Mouse (Mus musculus) ES-E14 (cell line): ENCODE measurements around the gene Sema6d. TPM values are rescaled to one million over a fixed set of nuclear protein-coding genes. Genes with fewer than 3 reads are reported as not detected.

ENCODE experiments used
- DNase-seq: peaks from one replicate; pipeline ENCODE4 v3.0.0-alpha.2; 2013; ENCODE audit warnings: low read depth, low spot score
- H3K27ac ChIP-seq: 2 replicates; pipeline ENCODE4 v1.5.1; 2012; ENCODE audit warnings: low read depth, mild to moderate bottlenecking, low read length, moderate library complexity, mixed read lengths; ENCODE audit not compliant: poor library complexity, insufficient read depth, severe bottlenecking
- H3K36me3 ChIP-seq: 2 replicates; pipeline ENCODE4 v1.6.1; 2012; ENCODE audit warnings: mild to moderate bottlenecking, low read length, moderate library complexity, mixed read lengths; ENCODE audit not compliant: control insufficient read depth, poor library complexity, insufficient read depth, severe bottlenecking
- H3K4me1 ChIP-seq, 2 experiments: fragments of 150-350 bp in 1 of 2; sonication (generic) in 1 of 2; 2 replicates each; pipeline ENCODE4 v1.6.1; 2012; ENCODE audit warnings: low read length in 2 of 2, mild to moderate bottlenecking in 1 of 2, mixed read lengths in 1 of 2; ENCODE audit not compliant: control insufficient read depth in 2 of 2, insufficient read depth in 2 of 2, poor library complexity in 1 of 2
- H3K4me3 ChIP-seq, 2 experiments: fragments of 150-350 bp in 1 of 2; sonication (generic) in 1 of 2; 2 replicates each; pipeline ENCODE4 v1.5.1; 2012; ENCODE audit warnings: low read length in 2 of 2, low read depth in 1 of 2, mild to moderate bottlenecking in 1 of 2, mixed read lengths in 1 of 2; ENCODE audit not compliant: insufficient read depth in 1 of 2, poor library complexity in 1 of 2, severe bottlenecking in 1 of 2
- H3K9ac ChIP-seq: 2 replicates; pipeline ENCODE4 v1.6.1; 2012; ENCODE audit warnings: low read depth, mild to moderate bottlenecking, low read length, mixed read lengths; ENCODE audit not compliant: poor library complexity, insufficient read depth, severe bottlenecking
- H3K9me3 ChIP-seq: fragments of 150-350 bp; sonication (generic); 2 replicates; pipeline ENCODE4 v1.6.1; 2012; ENCODE audit warnings: low read depth, mild to moderate bottlenecking, low read length; ENCODE audit not compliant: control insufficient read depth, insufficient read depth
- CHD2 ChIP-seq: IDR thresholded peaks from 2 replicates; pipeline ENCODE4 v1.6.1; 2014; ENCODE audit warnings: mild to moderate bottlenecking, low read depth, low read length, inconsistent platforms
- HCFC1 ChIP-seq: IDR thresholded peaks from 2 replicates; pipeline ENCODE4 v1.6.1; 2012; ENCODE audit warnings: low read length, inconsistent platforms, borderline replicate concordance; ENCODE audit not compliant: insufficient read depth
- MAFK ChIP-seq: IDR thresholded peaks from 2 replicates; pipeline ENCODE4 v1.6.1; 2014; ENCODE audit warnings: mild to moderate bottlenecking, low read depth, low read length, inconsistent platforms; ENCODE audit not compliant: insufficient read depth
- ZC3H11A ChIP-seq: IDR thresholded peaks from 2 replicates; pipeline ENCODE4 v1.6.1; 2012; ENCODE audit warnings: low read depth, mild to moderate bottlenecking, inconsistent platforms, low read length, borderline replicate concordance
- ZNF384 ChIP-seq: IDR thresholded peaks from 2 replicates; pipeline ENCODE4 v1.6.1; 2012; ENCODE audit warnings: low read depth, low read length, inconsistent platforms
- in situ Hi-C, 2 experiments: fragments of 600-800 bp; cut with MboI; formaldehyde crosslinking; loops; one replicate each; pipeline ENCODE4 v1.15.1; 2025; ENCODE audit warnings: low sequenced_read_pairs in 2 of 2, inconsistent platforms in 1 of 2; ENCODE audit not compliant: unreplicated experiment in 2 of 2
- total RNA-seq: library from RNA; depleted of rRNA; stranded (reverse); fragments of 300-350 nt; gene quantifications from 2 replicates; pipeline ENCODE4 v1.2.3, GENCODE M21; 2012

Gene Sema6d
- total RNA-seq, 1 experiment, result 0.54 TPM

DNA sequence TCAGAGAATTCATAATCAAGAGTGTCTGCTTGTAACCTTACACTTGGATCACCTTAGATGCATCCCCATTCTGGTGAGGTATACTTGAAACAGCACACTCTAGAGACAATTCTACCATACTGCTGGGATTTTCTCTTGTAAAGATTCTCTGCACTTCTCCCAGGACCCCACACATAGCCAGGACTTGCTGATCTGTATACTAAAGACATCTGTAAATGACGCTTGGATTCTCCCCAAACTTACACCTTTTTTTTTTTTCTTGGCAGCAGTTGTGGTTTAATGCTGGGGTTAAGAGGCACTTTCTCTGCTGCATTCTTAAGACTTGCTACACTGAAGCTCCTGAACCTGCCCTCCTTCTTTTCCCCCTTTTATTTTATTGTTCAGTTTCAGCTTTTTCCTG lies 68.4 kb downstream of the Sema6d start:
- Histone ChIP-seq H3K4me3 (no peak overlapping the region), H3K27ac (no peak overlapping the region), H3K4me1 (no peaks in the 10 kb centered on the region), H3K9me3 (no peaks in the 10 kb centered on the region), H3K9ac (no peak overlapping the region), H3K36me3 (no peaks in the 10 kb centered on the region)
- TF ChIP-seq ZC3H11A (no peak), CHD2 (no peak), ZNF384 (no peak)
- in situ Hi-C loops, result no loop called here
- DNase-seq, result no peak

DNA sequence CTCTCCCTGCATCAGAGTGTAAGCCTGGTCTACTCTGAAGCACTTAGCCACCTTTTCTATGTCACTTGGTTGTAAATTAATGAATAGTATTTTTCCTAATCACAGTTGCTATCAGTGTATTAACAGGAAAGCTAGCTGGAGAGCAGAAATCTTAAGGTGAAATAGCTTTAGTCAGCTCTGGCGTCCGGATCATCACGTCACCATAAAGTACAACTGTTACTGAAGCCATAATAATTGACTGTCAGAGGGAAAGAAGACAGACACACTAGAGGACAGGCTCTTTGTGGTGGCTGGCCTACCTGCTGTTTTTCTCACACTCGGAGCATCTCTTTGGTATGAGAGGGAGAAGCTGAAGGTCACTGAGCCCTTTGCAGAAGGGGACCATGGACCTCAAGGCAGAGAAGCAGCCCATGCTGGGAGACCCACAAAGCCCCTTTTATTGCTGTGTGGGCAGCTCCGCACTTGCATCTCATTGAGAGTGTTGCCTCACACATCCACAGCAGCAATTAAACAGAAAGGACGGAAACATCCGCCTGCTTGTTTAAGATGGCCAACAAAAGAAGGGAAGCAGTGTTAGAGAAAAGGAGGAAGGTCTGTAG lies 72.3 kb downstream of the Sema6d start:
- Histone ChIP-seq H3K36me3 (no peaks in the 10 kb centered on the region), H3K4me1 (no peaks in the 10 kb centered on the region), H3K27ac (no peak overlapping the region), H3K9me3 (no peaks in the 10 kb centered on the region), H3K4me3 (no peak overlapping the region), H3K9ac (no peak overlapping the region)
- in situ Hi-C loops, result no loop called here
- DNase-seq, result no peak
- no peak for TF ChIP-seq CHD2

DNA sequence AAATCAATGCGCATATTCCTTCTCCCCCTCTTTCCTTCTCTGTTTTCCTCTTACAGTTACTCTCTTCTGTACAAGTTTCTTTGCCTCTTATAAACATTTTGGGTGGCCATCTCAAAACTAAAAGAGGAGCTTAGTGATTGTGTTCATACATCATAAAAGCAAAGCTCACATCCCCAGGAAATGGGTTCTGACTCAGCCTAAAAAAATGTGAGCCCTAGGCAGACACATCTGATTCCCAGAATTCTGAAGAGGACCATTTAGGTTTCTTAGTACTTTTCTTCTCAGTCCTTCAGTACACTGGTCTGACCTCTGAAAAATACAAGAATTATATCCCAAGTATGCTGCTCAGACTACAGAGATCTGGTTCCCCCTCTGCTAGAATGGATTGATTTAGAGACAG lies 78.6 kb downstream of the Sema6d start:
- TF ChIP-seq CHD2, result no peak
- TF ChIP-seq ZC3H11A, result no peak
- TF ChIP-seq MAFK, result no peak
- TF ChIP-seq HCFC1, result no peak
- no peak for TF ChIP-seq ZNF384
- no peak overlapping the region for H3K4me3 ChIP-seq
- no peak overlapping the region for H3K27ac ChIP-seq
- no peak overlapping the region for H3K9ac ChIP-seq
- in situ Hi-C loops, result no loop called here
- DNase-seq, result no peak
- H3K36me3 ChIP-seq, result no peaks in the 10 kb centered on the region
- H3K9me3 ChIP-seq, result no peaks in the 10 kb centered on the region
- H3K4me1 ChIP-seq, result no peaks in the 10 kb centered on the region

DNA sequence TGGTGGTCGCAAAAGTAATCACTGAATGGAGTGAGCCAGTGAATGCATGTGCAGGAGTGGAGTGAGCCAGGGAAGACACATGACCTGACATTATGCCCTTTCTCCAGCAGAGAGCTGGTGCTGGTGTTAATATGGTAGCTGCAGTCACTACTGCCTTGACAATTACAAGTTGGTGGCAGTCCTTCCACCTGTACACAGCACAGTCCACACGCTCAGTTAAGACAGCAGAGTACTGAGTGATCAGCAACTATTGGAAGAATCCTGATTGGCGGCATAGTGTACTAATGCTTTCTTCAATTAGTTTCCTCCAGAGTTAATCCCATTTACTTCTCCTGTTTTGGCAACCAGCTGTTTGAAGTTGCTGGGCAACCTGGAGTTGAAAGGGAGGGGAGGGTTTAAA lies 81.9 kb downstream of the Sema6d start:
- TF ChIP-seq CHD2 (no peak), HCFC1 (no peak), ZNF384 (no peak), ZC3H11A (no peak), MAFK (no peak)
- H3K4me1 ChIP-seq, result no peaks in the 10 kb centered on the region
- H3K4me3 ChIP-seq, result no peak overlapping the region
- H3K36me3 ChIP-seq, result no peaks in the 10 kb centered on the region
- in situ Hi-C loops, result no loop called here
- no peaks in the 10 kb centered on the region for H3K9me3 ChIP-seq
- no peak overlapping the region for H3K9ac ChIP-seq
- H3K27ac ChIP-seq, result no peak overlapping the region
- no peak for DNase-seq

DNA sequence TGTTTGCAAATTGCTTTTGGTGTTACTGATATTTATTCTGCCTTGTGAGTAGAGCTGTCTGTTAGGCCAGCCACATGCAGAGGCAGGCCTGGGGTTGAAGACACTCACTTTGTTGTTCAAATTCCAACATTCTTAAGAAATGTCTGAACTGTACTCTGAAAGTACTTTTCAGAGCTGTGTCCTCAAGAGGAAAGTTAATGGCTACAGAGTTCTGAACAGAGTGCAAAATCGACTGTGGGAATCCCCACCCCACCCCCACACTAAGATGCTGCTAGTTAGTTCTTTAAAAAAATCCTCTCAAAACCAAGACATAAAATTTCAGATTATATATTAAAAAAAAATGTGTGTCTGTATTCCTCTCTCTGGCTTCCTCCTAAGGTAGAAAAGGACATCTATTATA lies 86.5 kb downstream of the Sema6d start:
- H3K9ac ChIP-seq, result no peak overlapping the region
- TF ChIP-seq ZNF384 (no peak), CHD2 (no peak), ZC3H11A (no peak)
- in situ Hi-C loops, result no loop called here
- no peak overlapping the region for H3K4me3 ChIP-seq
- no peaks in the 10 kb centered on the region for H3K4me1 ChIP-seq
- no peaks in the 10 kb centered on the region for H3K36me3 ChIP-seq
- H3K9me3 ChIP-seq, result no peaks in the 10 kb centered on the region
- no peak for DNase-seq
- H3K27ac ChIP-seq, result no peak overlapping the region
